Mouse (Mus musculus): ENCODE results near the gene Efcab9.

DNA sequence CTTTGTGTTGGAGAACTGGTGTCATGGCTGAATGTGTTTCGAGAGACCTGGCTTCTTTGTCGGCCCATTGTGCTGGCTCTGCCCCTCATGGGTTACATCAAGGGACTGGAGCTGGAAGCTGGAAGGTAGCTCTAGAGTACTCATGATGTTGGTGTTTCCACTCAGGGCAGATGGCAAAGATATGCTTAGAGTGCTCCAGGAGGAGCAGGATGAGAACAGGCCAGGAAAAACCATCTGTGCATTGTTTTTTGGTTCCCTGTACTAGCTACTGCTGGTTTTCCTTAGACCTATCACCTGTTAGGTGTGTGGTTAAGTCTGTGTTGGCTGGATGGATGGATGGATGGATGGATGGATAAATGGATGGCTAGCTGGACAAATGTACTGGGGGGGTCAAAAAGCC, 41.8 kb upstream of the Efcab9 start:
- TF ChIP-seq CTCF (IDR thresholded peaks at IDR 0.05; ENCODE audit: low read depth, low read length) (no peak), POLR2A (IDR thresholded peaks at IDR 0.05; ENCODE audit: borderline replicate concordance, low read depth, low read length) (no peak)
